Mouse (Mus musculus): ENCODE measurements around the gene Ddi2. TPM values are rescaled to one million over a fixed set of nuclear protein-coding genes. Genes with fewer than 3 reads are reported as not detected.
A peak's percentile ranks its signal among the peaks of the same experiment; 100 is the strongest.

Gene Ddi2
- polyA plus RNA-seq, 1 experiment from 2014 or later = 13.2 TPM

DNA sequence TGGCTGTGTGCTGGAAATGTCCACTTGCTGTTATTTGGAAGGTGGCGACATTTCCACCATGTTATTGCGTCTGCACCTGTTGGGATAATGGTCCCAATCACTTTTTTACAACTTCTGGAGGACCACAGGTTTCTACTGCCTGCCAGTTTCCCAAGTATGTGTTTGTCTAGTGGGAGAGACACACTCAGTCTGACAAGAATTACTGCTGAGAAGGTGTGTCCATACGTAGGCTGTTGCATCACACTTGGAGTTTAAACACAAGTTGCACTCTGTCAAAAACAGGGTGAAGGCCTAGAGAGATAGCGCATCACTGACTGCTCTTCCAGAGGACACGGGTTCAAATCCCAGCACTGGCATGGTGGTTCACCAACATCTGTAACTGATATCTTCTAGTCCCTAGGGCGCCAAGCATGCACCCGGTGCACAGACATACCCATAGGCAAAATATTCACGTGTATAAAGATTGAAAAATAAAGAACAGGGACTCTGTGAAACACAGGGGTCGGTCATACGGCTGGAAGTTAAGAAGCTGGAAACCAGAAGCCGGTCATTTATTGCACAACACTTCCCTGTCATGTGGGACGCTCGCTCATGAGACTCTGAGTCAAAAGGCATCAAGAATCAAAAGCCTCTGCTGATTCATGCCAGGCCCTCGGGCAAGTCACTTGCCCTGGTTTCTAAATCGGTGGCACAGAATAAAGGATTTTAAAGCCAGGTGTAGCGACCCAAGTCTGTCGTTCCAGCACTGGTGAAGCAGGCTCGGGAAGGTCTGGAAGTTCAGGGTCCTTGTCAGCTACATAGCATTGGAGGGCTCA is 53.1 kb downstream of the Ddi2 start:
- Histone ChIP-seq H3K4me3 (no peak overlapping the region), H3K36me3 (no peaks in the 10 kb centered on the region), H3K9me3 (no peaks in the 10 kb centered on the region), H3K4me2 (no peak overlapping the region), H3K27ac (replicated peaks) (no peak overlapping the region), H3K9ac (no peak overlapping the region), H3K4me1 (peaks cover 2% of the 10 kb centered on the region), H3K27me3 (replicated peaks) (no peaks in the 10 kb centered on the region)
- ATAC-seq (ENCODE audit: extremely low read depth, insufficient number of reproducible peaks, low FRiP score, low TSS enrichment) = no peak
- WGBS = 83% methylated on average over 18 of the region's 18 CpGs

DNA sequence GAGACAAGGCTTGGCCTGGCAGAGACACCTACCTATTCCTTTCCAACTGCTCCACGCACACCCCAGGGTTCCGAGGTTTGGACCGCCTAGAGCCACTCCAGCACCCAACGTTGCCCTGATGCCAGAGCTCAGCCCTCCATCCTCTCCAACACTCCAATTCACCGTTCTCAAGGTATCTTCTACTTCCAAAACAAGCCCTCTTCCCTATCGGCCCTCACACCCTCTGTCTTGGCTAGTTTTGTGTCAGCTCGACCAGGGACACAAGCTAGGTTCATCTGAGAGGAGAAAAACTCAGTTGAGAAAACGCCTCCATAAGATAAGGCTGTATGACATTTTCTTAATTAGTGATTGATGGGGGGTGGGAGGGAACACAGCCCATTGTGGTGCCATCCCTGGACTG is 58.4 kb downstream of the Ddi2 start, which contains the start of gene Plekhm2:
TSS of gene Plekhm2 (minus strand) at position 101 of the 400 bp plus-strand sequence.
- Histone ChIP-seq H3K9ac (peak within 1 kb of the TSS; percentile 98), H3K27me3 (replicated peaks) (no peaks in the 10 kb centered on the region), H3K27ac (replicated peaks) (peak within 1 kb of the TSS; percentile 91), H3K4me1 (peaks cover 20% of the 10 kb centered on the region), H3K4me2 (peak within 1 kb of the TSS; percentile 88), H3K4me3 (peak within 1 kb of the TSS; percentile 95), H3K9me3 (no peaks in the 10 kb centered on the region), H3K36me3 (peaks cover 24% of the 10 kb centered on the region)
- ATAC-seq (ENCODE audit: extremely low read depth, insufficient number of reproducible peaks, low FRiP score, low TSS enrichment) = no peak; the same call in 1 of the 2 replicates
- 55% methylated on average over 8 of the region's 8 CpGs for WGBS

- H3K36me3 ChIP-seq = peaks cover 30% of the 10 kb centered on the region
- H3K27me3 ChIP-seq (replicated peaks) = no peaks in the 10 kb centered on the region
- peak overlapping the region; percentile 91 for H3K27ac ChIP-seq (replicated peaks)
- no peaks in the 10 kb centered on the region for H3K9me3 ChIP-seq
- ATAC-seq (ENCODE audit: extremely low read depth, insufficient number of reproducible peaks, low FRiP score, low TSS enrichment) = peak; percentile 70; the same call in 1 of the 2 replicates
- H3K9ac ChIP-seq = peak overlapping the region; percentile 98
- H3K4me3 ChIP-seq = peak overlapping the region; percentile 95
- H3K4me2 ChIP-seq = peak overlapping the region; percentile 88
- WGBS = under 1% methylated on average over 58 of the region's 60 CpGs
- peaks cover 21% of the 10 kb centered on the region for H3K4me1 ChIP-seq
Measured at GRCm38 (mm10) chr4:141664011-141664745, 59.0 kb downstream of the Ddi2 start.

- 4% methylated on average over 40 of the region's 47 CpGs for WGBS
- ATAC-seq (ENCODE audit: extremely low read depth, insufficient number of reproducible peaks, low FRiP score, low TSS enrichment) = peak; percentile 32; the same call in 1 of the 2 replicates
- peaks cover 29% of the 10 kb centered on the region for H3K4me1 ChIP-seq
- peaks cover 37% of the 10 kb centered on the region for H3K36me3 ChIP-seq
- H3K27me3 ChIP-seq (replicated peaks) = no peaks in the 10 kb centered on the region
- peak overlapping the region; percentile 88 for H3K4me2 ChIP-seq
- no peaks in the 10 kb centered on the region for H3K9me3 ChIP-seq
- peak overlapping the region; percentile 98 for H3K9ac ChIP-seq
- H3K27ac ChIP-seq (replicated peaks) = peak overlapping the region; percentile 91
- peak overlapping the region; percentile 95 for H3K4me3 ChIP-seq
Measured at GRCm38 (mm10) chr4:141663122-141663931, 59.9 kb downstream of the Ddi2 start.

GRCm38 (mm10) chr4:141660884-141661283 is 62.3 kb downstream of the Ddi2 start:
- WGBS = 85% methylated on average over 11 of the region's 11 CpGs
- Histone ChIP-seq H3K27ac (replicated peaks) (no peak overlapping the region), H3K27me3 (replicated peaks) (no peaks in the 10 kb centered on the region), H3K4me3 (no peak overlapping the region), H3K9me3 (no peaks in the 10 kb centered on the region), H3K4me2 (no peak overlapping the region), H3K4me1 (peaks cover 46% of the 10 kb centered on the region), H3K36me3 (peaks cover 48% of the 10 kb centered on the region), H3K9ac (no peak overlapping the region)
- ATAC-seq (ENCODE audit: extremely low read depth, insufficient number of reproducible peaks, low FRiP score, low TSS enrichment) = no peak

- no peak for ATAC-seq (ENCODE audit: extremely low read depth, insufficient number of reproducible peaks, low FRiP score, low TSS enrichment)
Measured at GRCm38 (mm10) chr4:141659739-141660138, 63.5 kb downstream of the Ddi2 start.

GRCm38 (mm10) chr4:141658846-141659484 is 64.3 kb downstream of the Ddi2 start:
- 82% methylated on average over 6 of the region's 6 CpGs for WGBS
- Histone ChIP-seq H3K4me2 (no peak overlapping the region), H3K4me1 (peaks cover 45% of the 10 kb centered on the region), H3K9ac (no peak overlapping the region), H3K4me3 (no peak overlapping the region), H3K36me3 (peaks cover 58% of the 10 kb centered on the region), H3K27me3 (replicated peaks) (no peaks in the 10 kb centered on the region), H3K9me3 (no peaks in the 10 kb centered on the region), H3K27ac (replicated peaks) (no peak overlapping the region)
- ATAC-seq (ENCODE audit: extremely low read depth, insufficient number of reproducible peaks, low FRiP score, low TSS enrichment) = no peak

More at GRCm38 (mm10) chr4:141659739-141660138, 63.5 kb downstream of the Ddi2 start:
- no peak overlapping the region for H3K4me2 ChIP-seq
- no peak overlapping the region for H3K27ac ChIP-seq (replicated peaks)
- 66% methylated on average over 4 of the region's 4 CpGs for WGBS
- no peaks in the 10 kb centered on the region for H3K9me3 ChIP-seq
- peaks cover 44% of the 10 kb centered on the region for H3K4me1 ChIP-seq
- H3K27me3 ChIP-seq (replicated peaks) = no peaks in the 10 kb centered on the region
- H3K36me3 ChIP-seq = peaks cover 54% of the 10 kb centered on the region
- H3K9ac ChIP-seq = no peak overlapping the region
- H3K4me3 ChIP-seq = no peak overlapping the region

- H3K36me3 ChIP-seq = peaks cover 73% of the 10 kb centered on the region
Measured at GRCm38 (mm10) chr4:141656932-141657331, 66.3 kb downstream of the Ddi2 start.

GRCm38 (mm10) chr4:141655908-141656608 is 67.2 kb downstream of the Ddi2 start:
- Histone ChIP-seq H3K4me2 (no peak overlapping the region), H3K27me3 (replicated peaks) (no peaks in the 10 kb centered on the region), H3K36me3 (peaks cover 72% of the 10 kb centered on the region), H3K9me3 (no peaks in the 10 kb centered on the region), H3K9ac (0 out of 2 replicates have a peak overlapping the region, but pooled peaks have one; percentile 14), H3K4me1 (peaks cover 56% of the 10 kb centered on the region), H3K27ac (replicated peaks) (peak overlapping the region; percentile 59), H3K4me3 (no peak overlapping the region)
- 71% methylated on average over 12 of the region's 12 CpGs for WGBS
- ATAC-seq (ENCODE audit: extremely low read depth, insufficient number of reproducible peaks, low FRiP score, low TSS enrichment) = no peak

More at GRCm38 (mm10) chr4:141656932-141657331, 66.3 kb downstream of the Ddi2 start:
- Histone ChIP-seq H3K9ac (0 out of 2 replicates have a peak overlapping the region, but pooled peaks have one; percentile 29), H3K27ac (replicated peaks) (peak overlapping the region; percentile 59; the same call in 1 of the 2 replicates), H3K4me3 (no peak overlapping the region), H3K4me2 (no peak overlapping the region), H3K27me3 (replicated peaks) (no peaks in the 10 kb centered on the region), H3K4me1 (peaks cover 47% of the 10 kb centered on the region), H3K9me3 (no peaks in the 10 kb centered on the region)
- no peak for ATAC-seq (ENCODE audit: extremely low read depth, insufficient number of reproducible peaks, low FRiP score, low TSS enrichment)
- WGBS = 66% methylated on average over 8 of the region's 8 CpGs

GRCm38 (mm10) chr4:141654509-141654908 is 68.7 kb downstream of the Ddi2 start:
- H3K27me3 ChIP-seq (replicated peaks) = no peaks in the 10 kb centered on the region
- peak overlapping the region; percentile 32; the same call in 1 of the 2 replicates for H3K27ac ChIP-seq (replicated peaks)
- ATAC-seq (ENCODE audit: extremely low read depth, insufficient number of reproducible peaks, low FRiP score, low TSS enrichment) = no peak
- H3K9ac ChIP-seq = no peak overlapping the region
- H3K4me3 ChIP-seq = no peak overlapping the region
- H3K4me2 ChIP-seq = no peak overlapping the region
- H3K9me3 ChIP-seq = no peaks in the 10 kb centered on the region
- WGBS = 76% methylated on average over 6 of the region's 6 CpGs
- H3K36me3 ChIP-seq = peaks cover 58% of the 10 kb centered on the region
- peaks cover 62% of the 10 kb centered on the region for H3K4me1 ChIP-seq
